Mouse (Mus musculus) layer of hippocampus, postnatal 14 days (tissue): Measurements from ENCODE around the gene Apoc3. TPM values are rescaled to one million over a fixed set of nuclear protein-coding genes. Genes with fewer than 3 reads are reported as not detected.

Experiments
- DNase-seq, 2 experiments: peaks; one replicate each; pipeline ENCODE4 v3.0.0; 2021 to 2022; ENCODE audit warnings: low spot score in 2 of 2, mixed read lengths in 1 of 2
- total RNA-seq, 2 experiments: library from RNA; stranded (reverse); gene quantifications; 2 replicates each; pipeline ENCODE4 v1.2.3; 2021

Gene Apoc3
- total RNA-seq, 2 experiments from 2014 or later: not detected

- DNase-seq: no peak
These were observed 38.7 kb downstream of the Apoc3 start for GRCm38 (mm10) chr9:46196699-46197169.

- no peak for DNase-seq
These were observed 40.6 kb downstream of the Apoc3 start for GRCm38 (mm10) chr9:46194809-46195208.

GRCm38 (mm10) chr9:46192642-46193041, 42.8 kb downstream of the Apoc3 start:
- DNase-seq: no peak

- DNase-seq: peak in 1 of 2 experiments; percentile 67
These were observed 43.8 kb downstream of the Apoc3 start for GRCm38 (mm10) chr9:46191644-46192043.

- no peak for DNase-seq
These were observed 44.2 kb downstream of the Apoc3 start for GRCm38 (mm10) chr9:46191234-46191633.

- DNase-seq: no peak
These were observed 46.1 kb downstream of the Apoc3 start for GRCm38 (mm10) chr9:46189381-46189780.

GRCm38 (mm10) chr9:46188956-46189355, 46.5 kb downstream of the Apoc3 start:
- no peak for DNase-seq

GRCm38 (mm10) chr9:46188370-46188769, 47.1 kb downstream of the Apoc3 start:
- no peak for DNase-seq

GRCm38 (mm10) chr9:46186387-46186786, 49.0 kb downstream of the Apoc3 start:
- DNase-seq: no peak

- DNase-seq: peak in 1 of 2 experiments; percentile 44
These were observed 50.2 kb downstream of the Apoc3 start for GRCm38 (mm10) chr9:46185191-46185590.

GRCm38 (mm10) chr9:46184542-46184941, 50.9 kb downstream of the Apoc3 start:
- no peak for DNase-seq

Other genes with a start within 250 kb of the Apoc3 start
- 100 to 1,000 TPM; 196 to 238 TPM for gene Pafah1b2, start 222.9 kb downstream of the Apoc3 start, total RNA-seq
- 100 to 1,000 TPM; 104 to 118 TPM for gene Sik3, start 222.8 kb downstream of the Apoc3 start, total RNA-seq
- under 1 TPM in 1 of 2 experiments, not detected in 1; 0.53 TPM for gene Apoa1, start 7.1 kb downstream of the Apoc3 start, total RNA-seq
- not detected for gene Apoa4, start 5.1 kb upstream of the Apoc3 start, total RNA-seq
- not detected for gene Apoa5, start 33.0 kb upstream of the Apoc3 start, total RNA-seq
- gene Zpr1, start 37.4 kb upstream of the Apoc3 start, total RNA-seq: 10 to 100 TPM; 33.3 to 36.2 TPM
- 10 to 100 TPM in 1 of 2 experiments, 1 to 10 TPM in 1; 9.0 to 10.8 TPM for gene Bud13, start 47.4 kb upstream of the Apoc3 start, total RNA-seq
- not detected for gene 4931429L15Rik, start 84.3 kb upstream of the Apoc3 start, total RNA-seq